In genomic region chr2:148436285-148436684, GRCm38 (mm10) we compare ENCODE assay signal across 20 mouse cellular contexts. TPM values are rescaled to one million over a fixed set of nuclear protein-coding genes. Genes with fewer than 3 reads are reported as not detected.
DNase-seq lines count a peak whose midpoint lies in the region; ATAC-seq and TF ChIP-seq lines count a peak whose summit lies in the region.
"Had no signal": no experiment of that assay in that cellular context is flagged by ENCODE, and none has a peak within 500 bp of the region (broad histone marks: within the 10 kb centered on the region; RNA-seq: fewer than 3 reads in every experiment).

No protein-coding gene starts in this region.

- H3K9me3 ChIP-seq in heart, embryonic 12.5 days (replicated peaks) = no peaks in the 10 kb centered on the region
- H3K9me3 ChIP-seq in heart, embryonic 11.5 days (replicated peaks; ENCODE audit: control insufficient read depth, low read length) = no peaks in the 10 kb centered on the region
- no peaks in the 10 kb centered on the region for H3K9me3 ChIP-seq in lung, postnatal 0 days (ENCODE audit: low read length)
- no peaks in the 10 kb centered on the region for H3K9me3 ChIP-seq in neural tube, embryonic 15.5 days (replicated peaks)
- H3K9me3 ChIP-seq: hindbrain, embryonic 15.5 days; kidney, embryonic 15.5 days; limb, embryonic 10.5 days; megakaryocyte, embryonic 14.5 days had no signal

- ATAC-seq in heart, embryonic 12.5 days (ENCODE audit: insufficient number of reproducible peaks, low FRiP score) = no peak
- ATAC-seq in heart, embryonic 11.5 days (replicated peaks; ENCODE audit: insufficient number of reproducible peaks, low FRiP score, low TSS enrichment) = no peak
- ATAC-seq in lung, postnatal 0 days = no peak
- peak; percentile 62 for ATAC-seq in common myeloid progenitor, adult 5-6 weeks (replicated peaks; ENCODE audit: low read depth, poor library complexity, severe bottlenecking)
- ATAC-seq in neural tube, embryonic 15.5 days (ENCODE audit: low FRiP score) = no peak
- ATAC-seq: intestine, postnatal 0 days; liver, postnatal 0 days had no signal

- H3K4me1 ChIP-seq in heart, embryonic 12.5 days (replicated peaks) = peaks cover 4% of the 10 kb centered on the region; the same call in 1 of the 2 replicates
- no peaks in the 10 kb centered on the region; the same call in 1 of the 2 replicates for H3K4me1 ChIP-seq in heart, embryonic 11.5 days (ENCODE audit: control insufficient read depth, insufficient read depth, low read length)
- H3K4me1 ChIP-seq in lung, postnatal 0 days (ENCODE audit: insufficient read depth, low read depth, low read length) = no peaks in the 10 kb centered on the region
- peaks cover 3% of the 10 kb centered on the region; the same call in 1 of the 2 replicates for H3K4me1 ChIP-seq in neural tube, embryonic 15.5 days
- H3K4me1 ChIP-seq: hindbrain, embryonic 15.5 days; kidney, embryonic 15.5 days had no signal

- H3K9ac ChIP-seq in heart, embryonic 12.5 days = no peak overlapping the region
- H3K9ac ChIP-seq in heart, embryonic 11.5 days (ENCODE audit: low read depth, low read length) = no peak overlapping the region
- H3K9ac ChIP-seq in lung, postnatal 0 days (replicated peaks; ENCODE audit: low read depth) = no peak overlapping the region
- H3K9ac ChIP-seq in neural tube, embryonic 15.5 days (replicated peaks) = no peak overlapping the region
- H3K9ac ChIP-seq: hindbrain, embryonic 15.5 days; kidney, embryonic 15.5 days; liver, postnatal 0 days had no signal

- TF ChIP-seq CTCF in lung, postnatal 0 days (IDR thresholded peaks at IDR 0.05) = no peak

- H3K4me2 ChIP-seq in heart, embryonic 12.5 days = peak overlapping the region; percentile 17; the same call in 1 of the 2 replicates
- H3K4me2 ChIP-seq in heart, embryonic 11.5 days = no peak overlapping the region
- H3K4me2 ChIP-seq in lung, postnatal 0 days (replicated peaks; ENCODE audit: low read depth, low read length) = 0 out of 2 replicates have a peak overlapping the region, but pooled peaks have one; percentile 11
- H3K4me2 ChIP-seq in neural tube, embryonic 15.5 days = no peak overlapping the region
- H3K4me2 ChIP-seq: hindbrain, embryonic 15.5 days; kidney, embryonic 15.5 days had no signal

- no peaks in the 10 kb centered on the region for H3K27me3 ChIP-seq in heart, embryonic 12.5 days (replicated peaks)
- H3K27me3 ChIP-seq in heart, embryonic 11.5 days (ENCODE audit: control insufficient read depth, insufficient read depth, low read length) = no peaks in the 10 kb centered on the region
- no peaks in the 10 kb centered on the region for H3K27me3 ChIP-seq in lung, postnatal 0 days (replicated peaks; ENCODE audit: insufficient read depth, low read length)
- no peaks in the 10 kb centered on the region for H3K27me3 ChIP-seq in neural tube, embryonic 15.5 days (replicated peaks)
- H3K27me3 ChIP-seq: hindbrain, embryonic 15.5 days; kidney, embryonic 15.5 days; megakaryocyte, embryonic 14.5 days had no signal

- no peak overlapping the region for H3K4me3 ChIP-seq in heart, embryonic 12.5 days
- no peak overlapping the region for H3K4me3 ChIP-seq in heart, embryonic 11.5 days (ENCODE audit: low read depth, low read length)
- H3K4me3 ChIP-seq in lung, postnatal 0 days (ENCODE audit: low read depth, low read length) = no peak overlapping the region
- no peak overlapping the region for H3K4me3 ChIP-seq in neural tube, embryonic 15.5 days (replicated peaks)
- H3K4me3 ChIP-seq: hindbrain, embryonic 15.5 days; kidney, embryonic 15.5 days; limb, embryonic 10.5 days; megakaryocyte, embryonic 14.5 days had no signal

- 33% methylated on average over 3 of the region's 3 CpGs for WGBS in heart, embryonic 12.5 days
- WGBS in heart, embryonic 11.5 days (ENCODE audit: insufficient replicate concordance) = 37% methylated on average over 3 of the region's 3 CpGs
- WGBS in lung, postnatal 0 days = 45% methylated on average over 3 of the region's 3 CpGs
- WGBS in neural tube, embryonic 15.5 days = 60% methylated on average over 3 of the region's 3 CpGs

- no peak for DNase-seq in lung, postnatal 0 days (ENCODE audit: low spot score)
- no peak for DNase-seq in lung, postnatal 4 days
- DNase-seq in retina, embryonic 14.5 days (ENCODE audit: low spot score) = peak; percentile 3
- DNase-seq: adrenal gland, adult 2 months; cerebellum, postnatal 14 days; embryo, embryonic 11 days; kidney, postnatal 4 days; liver, postnatal 0 days; thymus, postnatal 14 days had no signal

- no peaks in the 10 kb centered on the region for H3K36me3 ChIP-seq in heart, embryonic 12.5 days
- no peaks in the 10 kb centered on the region for H3K36me3 ChIP-seq in heart, embryonic 11.5 days (ENCODE audit: control insufficient read depth, insufficient read depth, low read length)
- H3K36me3 ChIP-seq in lung, postnatal 0 days (ENCODE audit: insufficient read depth, low read length) = no peaks in the 10 kb centered on the region
- no peaks in the 10 kb centered on the region for H3K36me3 ChIP-seq in neural tube, embryonic 15.5 days
- H3K36me3 ChIP-seq: hindbrain, embryonic 15.5 days; kidney, embryonic 15.5 days; limb, embryonic 10.5 days had no signal

- TF ChIP-seq EP300 in lung, postnatal 0 days (IDR thresholded peaks at IDR 0.05) = no peak

- no peak overlapping the region for H3K27ac ChIP-seq in heart, embryonic 12.5 days (ENCODE audit: poor library complexity, severe bottlenecking)
- no peak overlapping the region for H3K27ac ChIP-seq in heart, embryonic 11.5 days (ENCODE audit: low read depth, low read length)
- no peak overlapping the region for H3K27ac ChIP-seq in lung, postnatal 0 days (ENCODE audit: low read length)
- no peak overlapping the region for H3K27ac ChIP-seq in neural tube, embryonic 15.5 days (replicated peaks)
- H3K27ac ChIP-seq: hindbrain, embryonic 15.5 days; kidney, embryonic 15.5 days; limb, embryonic 10.5 days had no signal

RNA-seq across cellular contexts. Expression of gene Cd93, which starts 7.1 kb away (rescaled TPM):
- polyA plus RNA-seq in heart, embryonic 12.5 days (2016; fragmentation: Nextera tagmentation; extraction: Ambion mirVana) = 27.3 and 28.6 TPM in 2 replicates
- polyA plus RNA-seq in heart, embryonic 11.5 days (2014; fragmentation: Nextera tagmentation; extraction: Ambion mirVana) = 22.9 and 23.1 TPM in 2 replicates
- polyA plus RNA-seq in lung, postnatal 0 days (2015; fragmentation: Nextera tagmentation; extraction: Ambion mirVana) = 55.9 and 59.7 TPM in 2 replicates
- total RNA-seq in common myeloid progenitor, adult 5-6 weeks (2017) = 118 TPM in 2 replicates
- 7.6 and 9.2 TPM in 2 replicates for polyA plus RNA-seq in neural tube, embryonic 15.5 days (2015; fragmentation: Nextera tagmentation; extraction: Ambion mirVana)

RNA-seq across cellular contexts. Expression of gene Thbd, which starts 28.3 kb away (rescaled TPM):
- 13.0 and 14.1 TPM in 2 replicates for polyA plus RNA-seq in heart, embryonic 12.5 days (2016; fragmentation: Nextera tagmentation; extraction: Ambion mirVana)
- polyA plus RNA-seq in heart, embryonic 11.5 days (2014; fragmentation: Nextera tagmentation; extraction: Ambion mirVana) = 18.5 and 19.2 TPM in 2 replicates
- polyA plus RNA-seq in lung, postnatal 0 days (2015; fragmentation: Nextera tagmentation; extraction: Ambion mirVana) = 227 and 232 TPM in 2 replicates
- 5.6 and 5.8 TPM in 2 replicates for total RNA-seq in common myeloid progenitor, adult 5-6 weeks (2017)
- 6.7 and 8.0 TPM in 2 replicates for polyA plus RNA-seq in neural tube, embryonic 15.5 days (2015; fragmentation: Nextera tagmentation; extraction: Ambion mirVana)

RNA-seq across cellular contexts. Expression of gene Sstr4, which starts 41.1 kb away (rescaled TPM):
- polyA plus RNA-seq in heart, embryonic 12.5 days (2016; fragmentation: Nextera tagmentation; extraction: Ambion mirVana) = 0.93 and 0.95 TPM in 2 replicates
- 1.2 and 1.7 TPM in 2 replicates for polyA plus RNA-seq in heart, embryonic 11.5 days (2014; fragmentation: Nextera tagmentation; extraction: Ambion mirVana)
- polyA plus RNA-seq in lung, postnatal 0 days (2015; fragmentation: Nextera tagmentation; extraction: Ambion mirVana) = 0.56 and 0.77 TPM in 2 replicates
- total RNA-seq in common myeloid progenitor, adult 5-6 weeks (2017) = not detected in 2 replicates
- 3.2 and 3.8 TPM in 2 replicates for polyA plus RNA-seq in neural tube, embryonic 15.5 days (2015; fragmentation: Nextera tagmentation; extraction: Ambion mirVana)
- total RNA-seq: liver, adult 2 months had no signal
- polyA plus RNA-seq: liver, adult 2 months; liver, postnatal 0 days; testis, adult 2 months had no signal

Comparison
In these comparisons a context has a peak if more than half of its experiments do, and no peak if none do; other contexts are left out.
1. H3K4me2 ChIP-seq: peak in heart, embryonic 12.5 days (single experiment) and lung, postnatal 0 days (single experiment); none in heart, embryonic 11.5 days (single experiment) and neural tube, embryonic 15.5 days (single experiment).
2. RNA of gene Thbd, which starts 28.3 kb away (polyA plus RNA-seq): 227 to 232 TPM in lung, postnatal 0 days; 18.5 to 19.2 TPM in heart, embryonic 11.5 days, 13.0 to 14.1 TPM in heart, embryonic 12.5 days and 6.7 to 8.0 TPM in neural tube, embryonic 15.5 days; every median in the first group is over 10 times any median in the second.